Mouse (Mus musculus) lung, embryonic 14.5 days (tissue): ENCODE measurements around the gene Sept10. TPM values are rescaled to one million over a fixed set of nuclear protein-coding genes. Genes with fewer than 3 reads are reported as not detected.
A peak's percentile ranks its signal among the peaks of the same experiment; 100 is the strongest.

Experiments
- ATAC-seq: fragments of 200-750 bp; cut with Nextera tagmentation; 2 replicates; pipeline ENCODE4 v1.8.0; 2017; ENCODE audit warnings: mild to moderate bottlenecking, moderate TSS enrichment, moderate library complexity; ENCODE audit not compliant: insufficient read depth
- DNase-seq: peaks from one replicate; pipeline ENCODE4 v3.0.0-alpha.2; 2015
- H3K27ac ChIP-seq: fragments of 300-500 bp; sonication (generic); 2 replicates; pipeline ENCODE4 v1.5.1; 2014; ENCODE audit warnings: low read depth, mild to moderate bottlenecking, moderate library complexity
- H3K27me3 ChIP-seq: fragments of 300-500 bp; sonication (generic); 2 replicates; pipeline ENCODE4 v1.6.1; 2014; ENCODE audit warnings: low read length, control low read depth; ENCODE audit not compliant: insufficient read depth
- H3K36me3 ChIP-seq: fragments of 300-500 bp; sonication (generic); 2 replicates; pipeline ENCODE4 v1.6.1; 2014; ENCODE audit warnings: control low read depth; ENCODE audit not compliant: insufficient read depth
- H3K4me1 ChIP-seq: fragments of 300-500 bp; sonication (generic); 2 replicates; pipeline ENCODE4 v1.6.1; 2014; ENCODE audit warnings: antibody characterized with exemption, control low read depth; ENCODE audit not compliant: insufficient read depth
- H3K4me2 ChIP-seq: fragments of 300-500 bp; sonication (generic); 2 replicates; pipeline ENCODE4 v1.6.1; 2014; ENCODE audit warnings: mild to moderate bottlenecking
- H3K4me3 ChIP-seq: fragments of 300-500 bp; sonication (generic); 2 replicates; pipeline ENCODE4 v1.5.1; 2014; ENCODE audit warnings: low read depth, low read length
- H3K9ac ChIP-seq: fragments of 300-500 bp; sonication (generic); 2 replicates; pipeline ENCODE4 v1.6.1; 2014
- H3K9me3 ChIP-seq: fragments of 300-500 bp; sonication (generic); 2 replicates; pipeline ENCODE4 v1.6.1; 2016; ENCODE audit warnings: low read depth, low read length, control low read depth
- CTCF ChIP-seq: IDR thresholded peaks from 2 replicates; pipeline ENCODE4 v1.5.1; 2016; ENCODE audit warnings: antibody characterized with exemption, low read depth
- WGBS: fragments of 180-500 bp; shearing (Covaris S2); extraction: QIAGEN DNeasy Blood & Tissue Kit; methylation state at CpG from one replicate; pipeline ENCODE4 v1.1.7; 2014; 5-methylcytosine and 5-hydroxymethylcytosine counted together
- polyA plus RNA-seq: library from polyadenylated mRNA; unstranded; fragments of >200 nt; fragmentation: Nextera tagmentation; extraction: Ambion mirVana; gene quantifications from 2 replicates; pipeline ENCODE4 v1.2.1, GENCODE M21; 2014

The Sept10 gene
- polyA plus RNA-seq, 1 experiment from 2014 or later, result 68.5 TPM

DNA sequence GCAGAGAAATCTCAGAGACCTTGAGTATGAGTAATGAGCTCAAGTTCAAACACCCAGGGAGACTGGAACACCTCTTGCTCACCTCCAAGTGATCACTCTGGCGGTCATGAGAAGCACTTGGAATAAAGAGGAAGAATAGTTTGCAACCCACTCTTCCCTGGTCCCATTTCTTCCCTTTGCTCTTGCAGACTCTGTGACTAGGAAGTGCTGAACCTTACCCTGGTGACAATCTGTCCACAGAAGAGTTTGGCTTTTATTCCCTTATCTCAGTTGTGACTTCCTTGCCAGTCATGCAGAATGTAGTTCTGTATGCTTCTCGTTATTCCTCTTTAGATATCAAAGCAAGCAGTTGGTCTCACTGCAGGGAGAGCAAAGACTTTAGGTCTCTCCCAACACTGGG is 30.3 kb upstream of the Sept10 start:
- no peak for ATAC-seq

GRCm38 (mm10) chr10:59250679-59251078 is 29.0 kb upstream of the Sept10 start:
- 54% methylated on average over 2 of the region's 2 CpGs for WGBS
- Histone ChIP-seq H3K4me2 (no peak overlapping the region), H3K27me3 (no peaks in the 10 kb centered on the region), H3K4me3 (no peak overlapping the region), H3K27ac (no peak overlapping the region), H3K9me3 (no peaks in the 10 kb centered on the region), H3K4me1 (no peaks in the 10 kb centered on the region), H3K9ac (no peak overlapping the region), H3K36me3 (no peaks in the 10 kb centered on the region)
- DNase-seq, result no peak
- ATAC-seq, result no peak
- no peak for TF ChIP-seq CTCF

More for the DNA sequence above, 30.3 kb upstream of the Sept10 start:
- H3K27me3 ChIP-seq, result no peaks in the 10 kb centered on the region
- no peak for TF ChIP-seq CTCF
- no peak overlapping the region for H3K4me2 ChIP-seq
- H3K4me1 ChIP-seq, result no peaks in the 10 kb centered on the region
- H3K9me3 ChIP-seq, result no peaks in the 10 kb centered on the region
- H3K36me3 ChIP-seq, result no peaks in the 10 kb centered on the region
- no peak overlapping the region for H3K9ac ChIP-seq
- no peak overlapping the region for H3K27ac ChIP-seq
- DNase-seq, result no peak
- H3K4me3 ChIP-seq, result no peak overlapping the region
- WGBS, result 28% methylated on average over 2 of the region's 2 CpGs

GRCm38 (mm10) chr10:59249531-59249930 is 27.9 kb upstream of the Sept10 start:
- Histone ChIP-seq H3K9me3 (no peaks in the 10 kb centered on the region), H3K9ac (no peak overlapping the region), H3K27ac (no peak overlapping the region), H3K4me1 (no peaks in the 10 kb centered on the region), H3K36me3 (no peaks in the 10 kb centered on the region), H3K27me3 (no peaks in the 10 kb centered on the region), H3K4me3 (no peak overlapping the region), H3K4me2 (no peak overlapping the region)
- TF ChIP-seq CTCF, result no peak
- DNase-seq (no peak), ATAC-seq (no peak)
- 39% methylated on average over 3 of the region's 3 CpGs for WGBS

GRCm38 (mm10) chr10:59241141-59241541 is 19.5 kb upstream of the Sept10 start:
- Histone ChIP-seq H3K27ac (no peak overlapping the region), H3K9ac (no peak overlapping the region), H3K4me1 (no peaks in the 10 kb centered on the region), H3K9me3 (no peaks in the 10 kb centered on the region), H3K27me3 (no peaks in the 10 kb centered on the region), H3K4me3 (no peak overlapping the region), H3K36me3 (no peaks in the 10 kb centered on the region), H3K4me2 (no peak overlapping the region)
- WGBS, result 29% methylated on average over 3 of the region's 3 CpGs
- TF ChIP-seq CTCF, result no peak
- DNase-seq (peak; percentile 78), ATAC-seq (peak; percentile 78)

DNA sequence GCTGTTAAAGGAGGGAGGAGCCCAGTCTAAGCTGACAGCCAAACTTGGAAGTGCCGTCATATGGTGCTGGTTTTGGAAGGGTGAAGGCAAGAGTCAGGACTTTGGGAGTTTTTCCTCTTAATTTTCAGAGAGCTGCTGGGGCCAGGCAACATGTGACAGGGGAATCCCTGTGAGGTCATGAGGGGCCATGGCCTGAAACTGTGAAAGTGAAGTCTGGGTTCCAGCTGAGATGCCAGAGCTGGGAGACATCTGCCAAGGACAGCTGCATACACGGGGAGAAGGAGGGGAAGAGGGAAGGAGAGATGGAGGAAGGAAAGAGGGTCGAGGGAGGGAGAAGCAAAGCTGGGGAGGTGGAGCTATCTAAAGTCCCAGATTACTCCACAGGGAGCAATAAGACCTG is 16.1 kb upstream of the Sept10 start:
- DNase-seq (peak; percentile 19), ATAC-seq (no peak)
- Histone ChIP-seq H3K9ac (no peak overlapping the region), H3K4me3 (no peak overlapping the region), H3K4me1 (no peaks in the 10 kb centered on the region), H3K36me3 (no peaks in the 10 kb centered on the region), H3K27me3 (no peaks in the 10 kb centered on the region), H3K4me2 (no peak overlapping the region), H3K9me3 (no peaks in the 10 kb centered on the region), H3K27ac (no peak overlapping the region)
- no peak for TF ChIP-seq CTCF
- 26% methylated on average over 3 of the region's 3 CpGs for WGBS

- no peak overlapping the region for H3K4me3 ChIP-seq
- 57% methylated on average over 6 of the region's 6 CpGs for WGBS
- no peak overlapping the region for H3K27ac ChIP-seq
- H3K27me3 ChIP-seq, result no peaks in the 10 kb centered on the region
- no peaks in the 10 kb centered on the region for H3K4me1 ChIP-seq
- no peak for TF ChIP-seq CTCF
- H3K9me3 ChIP-seq, result no peaks in the 10 kb centered on the region
- no peaks in the 10 kb centered on the region for H3K36me3 ChIP-seq
- H3K4me2 ChIP-seq, result no peak overlapping the region
- peak; percentile 27 for DNase-seq
- no peak for ATAC-seq
- H3K9ac ChIP-seq, result no peak overlapping the region
Observed at GRCm38 (mm10) chr10:59236486-59236885, 14.8 kb upstream of the Sept10 start.

DNA sequence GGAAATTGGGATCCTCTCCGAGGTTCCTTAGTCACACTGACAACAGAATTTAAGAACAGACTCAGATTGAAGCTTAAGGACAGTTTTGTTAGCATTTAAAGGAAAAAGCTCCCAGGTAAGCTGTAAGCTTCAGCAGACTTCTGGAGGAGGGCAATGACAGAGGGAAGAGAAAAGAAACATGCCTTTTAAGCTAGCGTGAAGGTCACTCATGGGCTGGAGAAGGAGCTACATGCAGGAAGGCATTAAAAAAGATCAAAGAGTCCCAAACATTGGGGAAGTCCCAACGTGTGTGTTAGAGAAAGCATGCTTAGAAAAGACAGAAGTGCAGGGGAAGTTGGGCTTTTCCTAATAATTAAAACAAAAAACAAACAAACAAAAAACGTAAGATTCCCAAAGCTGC is 14.2 kb upstream of the Sept10 start:
- 49% methylated on average over 4 of the region's 4 CpGs for WGBS

GRCm38 (mm10) chr10:59235227-59235626 is 13.6 kb upstream of the Sept10 start:
- ATAC-seq (no peak), DNase-seq (no peak)
- Histone ChIP-seq H3K27me3 (no peaks in the 10 kb centered on the region), H3K4me2 (no peak overlapping the region), H3K9me3 (no peaks in the 10 kb centered on the region), H3K4me3 (no peak overlapping the region), H3K27ac (no peak overlapping the region), H3K9ac (no peak overlapping the region), H3K36me3 (no peaks in the 10 kb centered on the region), H3K4me1 (no peaks in the 10 kb centered on the region)
- TF ChIP-seq CTCF, result no peak
- WGBS, result 92% methylated on average over 2 of the region's 2 CpGs

More for the DNA sequence above, 14.2 kb upstream of the Sept10 start:
- Histone ChIP-seq H3K4me3 (no peak overlapping the region), H3K9me3 (no peaks in the 10 kb centered on the region), H3K27me3 (no peaks in the 10 kb centered on the region), H3K27ac (no peak overlapping the region), H3K9ac (no peak overlapping the region), H3K36me3 (no peaks in the 10 kb centered on the region), H3K4me1 (no peaks in the 10 kb centered on the region), H3K4me2 (no peak overlapping the region)
- DNase-seq, result no peak
- ATAC-seq, result no peak
- TF ChIP-seq CTCF, result no peak
